Mouse (Mus musculus): ENCODE data around the gene Taok2.

Gene Taok2

DNA sequence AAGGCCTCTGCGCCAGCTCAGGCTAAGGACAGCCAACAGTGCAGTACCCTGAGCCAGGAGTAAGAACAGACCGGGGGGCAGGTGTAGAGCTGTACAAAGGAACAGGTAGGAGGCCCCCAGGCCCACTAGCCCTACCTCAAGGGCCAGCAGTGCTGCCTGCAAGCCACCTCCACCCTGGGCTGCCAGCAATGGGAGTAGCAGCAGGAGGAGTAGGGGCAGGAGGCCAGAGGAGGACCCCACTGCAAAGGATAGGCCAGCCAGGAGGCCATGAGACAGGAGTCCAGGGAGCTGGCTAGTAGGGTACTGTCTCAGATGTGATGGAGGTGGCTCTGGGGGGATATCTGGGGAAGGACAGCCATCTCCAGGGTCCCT is 14.0 kb downstream of the Taok2 start:
- DNase-seq (ENCODE audit: low read depth): no peak

DNA sequence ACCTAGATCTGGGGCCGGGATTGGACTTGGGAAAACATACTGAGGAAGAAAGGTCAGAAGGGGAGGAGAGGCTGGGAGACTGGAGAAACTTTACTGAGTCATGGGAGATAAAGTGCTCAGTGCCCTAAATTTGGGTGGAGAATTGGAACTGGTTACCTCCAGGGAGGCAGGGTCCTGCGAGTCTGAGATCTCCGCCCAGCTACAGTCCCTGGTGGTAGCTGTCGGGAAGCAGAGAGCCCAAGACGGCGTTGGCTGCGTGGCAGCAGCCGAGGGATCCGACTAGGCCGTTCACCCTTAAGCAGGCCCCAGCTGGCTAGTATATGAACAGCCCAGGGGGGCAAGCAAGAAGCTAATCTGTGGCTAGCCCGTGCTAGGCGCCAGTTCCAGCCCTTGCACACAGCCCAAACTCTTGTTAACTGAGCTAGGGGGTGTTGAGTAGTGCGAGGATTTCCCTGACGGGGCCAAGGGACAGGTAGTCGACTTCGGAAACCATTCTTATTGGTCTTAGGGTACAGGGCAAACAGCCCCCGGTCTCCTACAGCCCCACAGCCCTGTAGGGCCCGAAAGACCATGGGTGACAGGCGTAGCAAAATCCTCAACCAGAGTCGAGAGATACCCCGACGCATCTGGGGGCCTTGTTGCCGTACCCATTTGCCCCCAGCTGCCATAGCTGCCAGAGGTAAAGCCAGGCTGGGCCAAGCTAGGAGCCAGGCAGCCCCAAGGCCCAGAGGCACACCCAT is 14.6 kb downstream of the Taok2 start:
- no peak for DNase-seq (ENCODE audit: low read depth)

- no peak for DNase-seq (ENCODE audit: low read depth)
Observed at GRCm38 (mm10) chr7:126868003-126868402, 16.5 kb downstream of the Taok2 start.

- no peak for DNase-seq (ENCODE audit: low read depth)
Observed at GRCm38 (mm10) chr7:126867534-126867933, 17.0 kb downstream of the Taok2 start.

DNA sequence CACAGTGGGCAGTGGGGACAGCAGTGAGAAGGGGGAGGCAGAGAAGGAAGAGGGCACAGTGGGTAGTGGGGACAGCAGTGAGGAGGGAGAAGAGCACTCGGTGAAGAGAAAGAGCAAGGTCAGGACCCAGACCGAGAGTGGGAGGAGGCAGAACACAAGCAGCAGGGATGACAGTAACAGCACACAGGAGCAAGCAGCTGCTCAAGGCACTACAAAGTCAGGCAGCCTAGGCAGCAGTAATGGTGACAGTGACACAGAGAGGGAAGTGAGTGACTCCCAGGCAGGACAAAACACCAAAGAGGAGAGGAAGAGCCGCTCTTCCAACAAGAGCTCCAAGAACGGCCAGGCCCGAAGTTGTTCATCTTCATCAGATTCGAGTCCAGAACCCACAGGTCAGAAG is 20.7 kb downstream of the Taok2 start:
- no peak for DNase-seq (ENCODE audit: low read depth)

GRCm38 (mm10) chr7:126862147-126862784 is 22.2 kb downstream of the Taok2 start, which contains the start of gene Ino80e:
Gene Ino80e, minus strand, starts transcription at chr7:126862377.
- peak; percentile 95 for DNase-seq (ENCODE audit: low read depth)

DNA sequence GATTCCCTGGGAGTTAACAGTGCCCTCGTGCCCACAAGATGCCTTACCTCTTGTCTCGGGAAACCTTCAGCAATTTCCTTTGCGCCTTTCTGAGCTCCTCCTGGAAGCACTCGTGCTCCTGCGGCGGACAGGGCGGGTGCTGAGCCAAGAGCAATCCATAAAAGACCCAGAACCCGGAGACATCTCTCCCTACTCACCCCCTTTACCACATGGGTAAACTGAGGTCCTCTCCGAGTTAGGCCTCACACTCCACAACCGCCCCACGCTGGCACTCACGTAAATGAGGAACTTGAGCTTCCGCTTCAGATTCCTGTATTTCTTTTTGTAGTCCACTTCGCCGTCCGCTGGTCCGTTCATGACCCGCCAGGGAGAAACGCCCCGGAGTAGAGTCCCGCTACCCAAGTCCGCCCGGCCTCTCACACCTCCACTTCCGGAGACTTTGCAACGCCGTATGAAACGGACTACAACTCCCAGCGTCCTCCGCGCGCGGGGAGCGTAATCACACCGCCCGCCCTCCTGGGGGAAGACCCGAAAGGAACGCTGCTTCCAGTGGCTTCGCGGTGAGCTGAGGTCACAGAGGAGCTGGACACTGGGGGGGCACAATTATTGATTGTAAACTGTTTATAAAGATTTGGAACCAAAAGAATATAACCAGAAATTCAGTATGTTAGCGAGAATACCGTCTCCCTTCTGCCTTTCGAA is 22.9 kb downstream of the Taok2 start, which contains the start of gene Hirip3:
TSS of gene Hirip3 (plus strand) at position 544 of the 702 bp plus-strand sequence.
- peak; percentile 93 for DNase-seq (ENCODE audit: low read depth)

DNA sequence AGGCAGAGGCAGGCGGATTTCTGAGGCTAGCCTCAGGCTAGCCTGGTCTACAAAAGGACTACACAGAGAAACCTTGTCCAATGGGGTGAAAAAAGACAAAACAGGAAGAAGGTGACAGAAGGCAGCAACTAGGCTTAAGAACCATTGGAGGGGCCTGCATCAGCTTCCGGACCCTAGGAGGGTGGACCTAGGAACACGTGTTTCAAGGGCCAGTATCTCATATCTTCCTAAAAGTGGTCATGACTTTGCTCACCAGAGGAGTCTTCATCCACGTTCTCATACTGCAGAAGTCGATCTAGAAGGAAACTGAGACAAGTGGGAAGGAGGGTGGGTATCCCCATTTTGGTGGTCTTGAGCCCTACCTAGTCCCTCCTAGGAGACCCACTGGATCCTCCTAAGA is 23.5 kb downstream of the Taok2 start:
- DNase-seq (ENCODE audit: low read depth): peak; percentile 26

DNA sequence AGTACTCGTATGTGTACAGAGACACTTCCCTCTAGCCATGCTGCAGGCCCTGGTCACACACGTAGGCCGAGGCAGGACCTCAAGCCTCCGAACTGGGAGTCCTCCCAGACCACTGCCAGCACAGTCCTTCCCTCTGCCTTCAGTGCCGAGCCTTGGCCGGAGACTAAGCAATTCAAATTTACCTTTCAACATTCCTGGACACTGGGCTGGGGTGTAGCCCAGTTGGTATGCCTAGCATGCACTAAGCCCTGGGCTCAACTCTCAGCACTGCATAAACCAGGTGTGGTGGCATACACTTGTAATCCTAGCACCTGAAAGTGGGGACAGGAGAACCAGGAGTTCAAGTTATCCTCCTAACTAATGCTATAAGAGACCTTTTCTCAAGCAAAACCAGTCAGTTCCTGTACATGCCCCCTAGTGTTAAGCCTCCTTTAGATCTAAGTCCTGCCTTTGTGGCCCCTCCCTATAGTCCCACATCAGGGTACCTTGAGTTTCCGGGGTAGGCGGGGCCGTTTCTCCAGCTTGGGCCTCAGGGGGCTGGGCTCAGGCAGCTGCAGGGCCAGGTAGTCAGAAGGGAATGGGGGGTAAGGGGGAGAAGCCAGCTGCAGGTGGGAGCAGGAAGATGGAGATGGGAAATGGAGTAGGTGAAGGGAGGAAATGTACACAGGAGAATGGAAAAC is 27.6 kb downstream of the Taok2 start:
- peak; percentile 53 for DNase-seq (ENCODE audit: low read depth)

DNA sequence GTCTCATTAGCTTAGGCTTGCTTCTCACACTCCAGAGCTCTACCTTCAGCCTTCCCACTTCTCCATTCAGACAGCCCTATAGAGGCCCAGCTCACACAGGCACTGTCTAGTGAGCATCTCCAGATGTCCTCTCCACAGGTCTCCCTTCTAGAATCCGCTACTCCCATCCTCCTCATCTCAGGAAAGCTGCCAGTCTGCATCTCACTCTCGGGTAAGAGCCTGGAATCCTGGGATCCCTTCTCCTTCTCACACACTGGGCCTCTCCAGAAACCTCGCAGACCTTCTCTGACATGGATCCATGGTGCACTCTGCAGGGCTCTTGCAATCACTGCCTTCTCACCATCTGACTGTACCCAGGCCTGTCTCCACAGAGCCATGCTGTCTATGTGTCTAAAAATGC is 28.9 kb downstream of the Taok2 start:
- DNase-seq (ENCODE audit: low read depth): no peak

DNA sequence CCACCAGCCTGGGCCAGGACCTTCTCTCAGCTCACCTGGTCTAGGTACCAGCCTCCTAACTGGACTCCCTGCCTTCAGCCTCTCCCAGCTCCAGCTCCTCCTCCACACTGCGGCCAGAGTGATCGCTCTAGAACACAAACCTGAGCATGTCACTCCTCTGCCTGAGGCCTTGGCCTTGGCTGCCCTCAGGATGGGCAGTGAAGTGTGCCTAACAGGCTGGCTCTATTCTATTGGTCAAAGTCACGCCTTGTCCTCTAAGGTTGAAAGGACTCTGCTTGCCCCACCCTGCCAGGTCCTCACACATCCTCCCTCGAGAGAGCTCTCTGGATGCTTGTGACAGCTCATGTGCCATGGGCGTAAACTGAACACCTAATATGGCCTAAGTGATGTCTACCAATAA is 31.0 kb downstream of the Taok2 start:
- DNase-seq (ENCODE audit: low read depth): no peak

GRCm38 (mm10) chr7:126851192-126851591 is 33.3 kb downstream of the Taok2 start:
- DNase-seq (ENCODE audit: low read depth): no peak

- DNase-seq (ENCODE audit: low read depth): no peak
Observed at GRCm38 (mm10) chr7:126850161-126850560, 34.3 kb downstream of the Taok2 start.

DNA sequence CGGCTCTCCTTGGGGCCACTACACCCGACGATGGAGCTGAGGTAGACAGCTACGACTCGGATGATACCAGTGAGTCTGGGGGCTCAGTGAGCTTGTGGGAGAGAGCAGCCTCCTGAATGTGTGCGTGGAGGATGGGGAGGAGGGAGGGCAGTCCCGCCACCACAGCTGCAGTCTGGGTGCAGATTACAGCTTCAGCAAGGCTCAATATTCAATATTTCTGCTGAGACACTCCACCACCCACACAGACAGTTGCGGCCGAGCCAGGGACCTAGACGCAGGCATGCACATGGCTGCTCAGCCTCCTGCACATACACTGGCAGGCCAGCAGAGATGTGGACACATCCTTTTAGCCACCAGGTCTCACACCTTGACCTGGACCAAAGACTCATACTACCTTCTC is 35.7 kb downstream of the Taok2 start:
- no peak for DNase-seq (ENCODE audit: low read depth)

DNA sequence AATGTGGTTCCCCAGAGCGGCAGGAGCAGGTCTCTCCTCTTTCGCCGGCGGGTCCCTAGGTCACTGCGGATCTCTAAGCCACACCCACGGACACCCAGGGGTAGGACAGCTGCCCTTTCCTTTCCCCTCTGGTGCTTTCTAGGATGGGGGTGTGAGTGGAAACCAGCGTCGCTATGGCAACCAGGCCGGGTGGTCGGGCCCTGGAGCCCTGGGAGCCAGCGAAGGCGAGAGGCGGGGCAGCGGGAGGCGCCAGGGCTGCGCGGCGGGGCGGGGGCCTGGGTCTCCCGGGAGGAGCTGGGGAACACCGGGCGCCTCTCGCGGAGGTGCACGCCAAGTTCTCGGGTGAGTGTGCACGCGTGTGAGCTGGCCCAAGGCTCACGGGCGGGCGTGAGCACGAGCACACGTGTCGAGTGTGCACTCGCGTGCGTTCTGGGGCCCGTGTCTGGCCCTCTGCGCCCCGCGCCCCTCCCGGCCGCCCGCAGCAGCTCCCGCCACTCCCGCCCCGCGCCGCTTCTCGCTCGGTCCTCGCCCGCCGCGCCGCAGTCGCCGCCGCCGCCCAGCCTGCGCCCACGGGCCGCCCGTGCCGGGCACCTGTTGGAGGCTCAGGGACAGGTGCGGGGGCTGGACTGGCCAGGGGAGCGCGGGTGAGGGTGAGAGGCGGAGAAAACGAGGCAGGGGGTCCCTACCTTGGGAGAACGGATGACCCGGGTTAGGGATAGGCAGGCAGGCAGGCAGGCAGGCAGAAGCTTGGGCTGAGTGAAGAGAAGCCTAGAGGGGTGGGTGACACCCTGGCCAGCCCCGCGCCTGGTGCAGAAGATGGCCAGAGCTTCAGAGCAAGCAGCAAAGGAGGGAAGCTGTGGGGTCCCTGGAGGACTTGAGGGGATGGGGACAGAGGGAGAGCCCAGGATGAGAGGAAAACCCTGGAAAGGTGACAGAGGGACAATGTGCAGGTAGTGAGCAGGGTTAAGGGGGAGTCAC is 36.8 kb downstream of the Taok2 start:
- DNase-seq (ENCODE audit: low read depth): no peak

GRCm38 (mm10) chr7:126847116-126847420 is 37.4 kb downstream of the Taok2 start, which contains the start of gene Doc2a:
Gene Doc2a, plus strand, starts transcription at chr7:126847416.
- no peak for DNase-seq (ENCODE audit: low read depth)

- no peak for DNase-seq (ENCODE audit: low read depth)
Observed at GRCm38 (mm10) chr7:126845516-126845915, 39.0 kb downstream of the Taok2 start.

- DNase-seq (ENCODE audit: low read depth): no peak
Observed at GRCm38 (mm10) chr7:126843276-126843675, 41.2 kb downstream of the Taok2 start.

- no peak for DNase-seq (ENCODE audit: low read depth)
Observed at GRCm38 (mm10) chr7:126833294-126833693, 51.2 kb downstream of the Taok2 start.

- DNase-seq (ENCODE audit: low read depth): peak; percentile 90
Observed at GRCm38 (mm10) chr7:126832036-126832598, 52.4 kb downstream of the Taok2 start.

GRCm38 (mm10) chr7:126831539-126831938 is 53.0 kb downstream of the Taok2 start, which contains the start of gene 4930451I11Rik:
Gene 4930451I11Rik, minus strand, starts transcription at chr7:126831639.
- no peak for DNase-seq (ENCODE audit: low read depth)

All from naive thymus-derived CD4-positive, alpha-beta T cell, adult 2 months (primary cell).